Mouse (Mus musculus): Measurements from ENCODE around the gene Nrxn2. TPM values are rescaled to one million over a fixed set of nuclear protein-coding genes. Genes with fewer than 3 reads are reported as not detected.
A peak's percentile ranks its signal among the peaks of the same experiment; 100 is the strongest.

Gene Nrxn2
- total and polyA plus RNA-seq, 3 experiments = 0.20 to 0.71 (median 0.30) TPM

DNA sequence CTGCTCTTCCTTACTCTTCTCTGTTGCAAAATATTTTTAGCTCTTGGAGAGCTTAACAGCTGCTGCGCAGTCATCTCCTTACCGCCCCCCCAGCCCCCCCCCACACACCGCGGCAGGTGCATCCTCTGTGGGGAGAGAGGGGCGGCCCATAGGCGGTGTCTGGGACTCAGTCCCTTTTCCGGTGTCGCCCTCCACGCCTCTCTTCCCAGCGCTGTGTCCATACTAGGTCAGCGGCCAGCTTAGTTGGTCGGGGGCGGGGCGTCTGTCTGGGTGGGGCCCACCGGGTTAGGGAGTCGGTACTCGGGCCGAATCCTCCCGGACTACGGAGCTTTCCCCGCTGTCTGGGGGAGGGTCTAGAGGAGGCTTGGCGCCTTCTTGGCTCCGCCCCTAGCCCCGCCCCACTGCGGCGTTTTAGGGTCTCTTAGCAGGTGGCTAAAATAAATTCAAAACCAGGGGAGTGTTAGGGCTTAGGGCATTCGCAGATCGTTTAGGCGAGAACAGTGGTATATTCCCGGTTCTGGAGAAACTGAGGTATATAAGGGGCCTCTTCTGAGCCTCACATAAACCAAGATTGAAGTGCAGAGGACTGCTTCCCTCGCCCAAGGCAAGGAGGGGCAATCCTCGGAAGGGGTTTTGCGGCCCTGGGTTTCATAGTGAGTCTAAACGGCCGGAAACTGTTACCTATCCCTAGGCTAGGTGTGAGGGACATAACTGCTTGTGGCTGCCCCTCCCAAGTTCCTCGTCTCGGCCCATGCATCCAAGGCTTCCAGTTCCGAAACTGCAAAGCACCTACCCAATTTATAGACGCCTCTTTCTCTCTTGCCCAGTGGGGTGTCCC lies 19.9 kb upstream of the Nrxn2 start:
- in situ Hi-C loops (cut with MboI; ENCODE audit: low pct_ligation_motif_present, low pct_unique_long_range_greater_than_20kb, low sequenced_read_pairs) (no loop called here), dilution Hi-C loops (cut with MboI; ENCODE audit: extremely low pct_ligation_motif_present, extremely low pct_unique_long_range_greater_than_20kb, low sequenced_read_pairs) (no loop called here)
- H3K9ac ChIP-seq (ENCODE audit: insufficient read depth, low read depth) = peak overlapping the region; percentile 51; the same call in 1 of the 2 replicates
- peak overlapping the region; percentile 90 for H3K4me2 ChIP-seq (ENCODE audit: insufficient read depth, low read depth, poor library complexity, severe bottlenecking)
- H3K4me3 ChIP-seq (replicated peaks in 1 of 3; ENCODE audit: low read depth in 2 of 3, low read length in 2 of 3, poor library complexity in 1 of 3) = peak overlapping the region in 2 of 3 experiments; percentile 53 to 62
- no peaks in the 10 kb centered on the region for H3K9me3 ChIP-seq (replicated peaks; ENCODE audit: low read length)
- H3K4me1 ChIP-seq (ENCODE audit: control insufficient read depth in 1 of 2, insufficient read depth in 2 of 2) = peaks cover 4 to 39% of the 10 kb centered on the region in 2 experiments
- peak; percentile 75 for DNase-seq (ENCODE audit: extremely low read depth)
- TF ChIP-seq CHD1 (IDR thresholded peaks at IDR 0.05; ENCODE audit: low read depth, low read length) (no peak), ZMIZ1 (IDR thresholded peaks at IDR 0.05; ENCODE audit: low read depth, low read length) (no peak), HCFC1 (IDR thresholded peaks at IDR 0.05; ENCODE audit: low read depth, low read length) (no peak), POLR2A (IDR thresholded peaks at IDR 0.05; ENCODE audit: low read depth, low read length) (peak; percentile 50), ELF1 (IDR thresholded peaks at IDR 0.05; ENCODE audit: low read depth, low read length) (peak; percentile 61; the same call in 1 of the 2 replicates), CHD2 (IDR thresholded peaks at IDR 0.05; ENCODE audit: low read length) (peak; percentile 54; the same call in 1 of the 2 replicates), NELFE (IDR thresholded peaks at IDR 0.05; ENCODE audit: low read depth, low read length) (no peak), GABPA (IDR thresholded peaks at IDR 0.05; ENCODE audit: insufficient replicate concordance, low read depth, low read length) (no peak), UBTF (IDR thresholded peaks at IDR 0.05; ENCODE audit: low read depth, low read length) (no peak), MAX (IDR thresholded peaks at IDR 0.05; ENCODE audit: low read length) (no peak; the same call in 1 of the 2 replicates), TCF12 (IDR thresholded peaks at IDR 0.05; ENCODE audit: low read depth, low read length) (peak; percentile 99), ZNF384 (IDR thresholded peaks at IDR 0.05; ENCODE audit: low read depth, low read length) (no peak), EP300 (IDR thresholded peaks at IDR 0.05; ENCODE audit: low read length) (peak; percentile 74; the same call in 1 of the 2 replicates), CTCF (conservative IDR thresholded peaks at IDR 0.05 in 1 of 2, IDR thresholded peaks at IDR 0.05 in 1 of 2; ENCODE audit: low read depth in 2 of 2, low read length in 2 of 2) (no peak), MYC (IDR thresholded peaks at IDR 0.05; ENCODE audit: low read depth, low read length) (no peak), BHLHE40 (IDR thresholded peaks at IDR 0.05; ENCODE audit: low read depth, low read length) (peak; percentile 28; the same call in 1 of the 2 replicates), SMC3 (IDR thresholded peaks at IDR 0.05; ENCODE audit: low read depth, low read length) (no peak), MAFK (IDR thresholded peaks at IDR 0.05; ENCODE audit: insufficient replicate concordance, low read length) (no peak), SIN3A (IDR thresholded peaks at IDR 0.05; ENCODE audit: low read length) (no peak), MEF2A (IDR thresholded peaks at IDR 0.05; ENCODE audit: borderline replicate concordance, low read depth, low read length) (peak; percentile 91), PAX5 (IDR thresholded peaks at IDR 0.05; ENCODE audit: low read length) (no peak), TBP (conservative IDR thresholded peaks at IDR 0.05; ENCODE audit: low read depth, low read length) (0 out of 2 replicates have a peak, but pooled peaks have one; percentile 55), ETS1 (conservative IDR thresholded peaks at IDR 0.05; ENCODE audit: low read depth, low read length) (peak; percentile 56), RAD21 (IDR thresholded peaks at IDR 0.05; ENCODE audit: low read depth, low read length) (no peak), KAT2A (IDR thresholded peaks at IDR 0.05; ENCODE audit: insufficient replicate concordance, low read length) (no peak), JUND (conservative IDR thresholded peaks at IDR 0.05; ENCODE audit: low read depth, low read length) (no peak), RCOR1 (conservative IDR thresholded peaks at IDR 0.05; ENCODE audit: low read depth, low read length) (no peak; the same call in 1 of the 2 replicates), JUN (IDR thresholded peaks at IDR 0.05; ENCODE audit: insufficient read depth, low read depth, low read length) (peak; percentile 22; the same call in 1 of the 2 replicates), IRF4 (IDR thresholded peaks at IDR 0.05; ENCODE audit: low read depth, low read length) (peak; percentile 92), NRF1 (IDR thresholded peaks at IDR 0.05; ENCODE audit: low read depth, low read length) (peak; percentile 25; the same call in 1 of the 2 replicates), E2F4 (IDR thresholded peaks at IDR 0.05; ENCODE audit: insufficient replicate concordance, low read depth, low read length) (no peak)
- no peaks in the 10 kb centered on the region for H3K27me3 ChIP-seq (replicated peaks)
- peaks cover 0 to 18% of the 10 kb centered on the region in 2 experiments for H3K36me3 ChIP-seq (replicated peaks in 1 of 2; ENCODE audit: control insufficient read depth in 1 of 2, insufficient read depth in 1 of 2, low read length in 1 of 2)
- H3K79me2 ChIP-seq (replicated peaks; ENCODE audit: control insufficient read depth, extremely low read depth, insufficient read depth, poor library complexity, severe bottlenecking) = no peaks in the 10 kb centered on the region
- no peak overlapping the region for H3K27ac ChIP-seq (ENCODE audit: insufficient read depth, low read depth)

Data from CH12.LX (cell line).